Mouse (Mus musculus) ES-E14 (cell line): Measurements from ENCODE around the gene Fam120b.

Source experiments
- CHD2 ChIP-seq: IDR thresholded peaks from 2 replicates; pipeline ENCODE4 v1.6.1; 2014; ENCODE audit warnings: mild to moderate bottlenecking, low read depth, low read length, inconsistent platforms
- HCFC1 ChIP-seq: IDR thresholded peaks from 2 replicates; pipeline ENCODE4 v1.6.1; 2012; ENCODE audit warnings: low read length, inconsistent platforms, borderline replicate concordance; ENCODE audit not compliant: insufficient read depth
- MAFK ChIP-seq: IDR thresholded peaks from 2 replicates; pipeline ENCODE4 v1.6.1; 2014; ENCODE audit warnings: mild to moderate bottlenecking, low read depth, low read length, inconsistent platforms; ENCODE audit not compliant: insufficient read depth
- ZC3H11A ChIP-seq: IDR thresholded peaks from 2 replicates; pipeline ENCODE4 v1.6.1; 2012; ENCODE audit warnings: low read depth, mild to moderate bottlenecking, inconsistent platforms, low read length, borderline replicate concordance
- ZNF384 ChIP-seq: IDR thresholded peaks from 2 replicates; pipeline ENCODE4 v1.6.1; 2012; ENCODE audit warnings: low read depth, low read length, inconsistent platforms

- TF ChIP-seq HCFC1, result no peak
- TF ChIP-seq CHD2, result no peak
- no peak for TF ChIP-seq ZC3H11A
- TF ChIP-seq ZNF384, result no peak
- TF ChIP-seq MAFK, result no peak
Observed at GRCm38 (mm10) chr17:15350152-15350551, 45.9 kb upstream of the Fam120b start.
